Mouse (Mus musculus) hematopoietic multipotent progenitor cell, adult 10-12 weeks (in vitro differentiated cells): Measurements from ENCODE around the gene Zfp988. TPM values are rescaled to one million over a fixed set of nuclear protein-coding genes. Genes with fewer than 3 reads are reported as not detected.

Experiments
- polyA plus RNA-seq: library from polyadenylated mRNA; stranded (reverse); fragments of >175 nt; gene quantifications from 2 replicates; pipeline ENCODE4 v1.2.3, GENCODE M21; 2012; ENCODE audit warnings: low replicate concordance

Gene Zfp988
- not detected in 2 replicates for polyA plus RNA-seq

DNA sequence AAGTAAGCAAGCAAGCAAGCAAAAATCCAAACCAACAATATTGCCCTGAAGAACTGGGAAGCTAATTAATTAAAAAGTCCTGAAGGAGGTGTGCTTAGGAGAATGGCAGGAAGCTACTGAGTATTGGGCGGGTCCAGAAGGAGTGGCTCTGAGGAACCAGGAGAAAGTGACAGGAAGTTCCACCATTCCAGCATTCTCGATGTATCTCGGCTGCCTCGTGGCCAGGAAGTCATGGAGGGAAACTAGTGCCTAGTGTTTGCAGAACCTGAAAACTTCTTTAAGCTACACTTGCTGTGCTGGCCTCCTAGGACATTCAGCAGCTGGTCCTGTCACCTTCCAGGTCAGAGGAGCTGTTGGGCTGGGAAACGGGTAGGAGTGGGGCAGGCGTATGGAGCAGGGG lies at the start of gene Zfp988:
Zfp988 (plus strand) TSS at position 239 of the 400 bp plus-strand sequence.

DNA sequence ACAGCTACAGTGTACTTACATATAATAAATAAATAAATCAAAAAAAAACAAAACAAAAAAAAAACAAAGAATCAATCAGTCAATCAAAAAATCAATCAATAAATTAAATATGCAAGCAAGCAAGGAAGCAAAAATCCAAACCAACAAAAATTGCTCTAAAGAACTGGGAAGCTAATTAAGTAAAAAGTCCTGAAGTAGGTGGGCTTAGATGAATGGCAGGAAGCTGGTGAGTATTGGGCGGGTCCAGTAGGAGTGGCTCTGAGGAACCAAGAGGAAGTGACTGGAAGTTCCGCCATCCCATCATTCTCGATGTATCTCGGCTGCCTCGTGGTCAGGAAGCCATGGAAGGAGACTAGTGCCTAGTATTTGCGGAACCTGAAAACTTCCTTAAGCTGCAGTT lies 55.5 kb downstream of the Zfp988 start, which contains the start of gene Zfp978:
Zfp978 (plus strand) TSS at position 301 of the 400 bp plus-strand sequence.

Other genes with a start within 250 kb of the Zfp988 start
- 0.57 TPM in 1 of 2 replicates, not detected in the other for gene Zfp991, start 173.6 kb upstream of the Zfp988 start, polyA plus RNA-seq
- gene Zfp978, start 55.6 kb downstream of the Zfp988 start, polyA plus RNA-seq, result not detected in 2 replicates
- gene Zfp982, start 186.7 kb downstream of the Zfp988 start, polyA plus RNA-seq, result 0.25 TPM in 1 of 2 replicates, not detected in the other
- not detected in 2 replicates for gene Gm16503, start 234.5 kb downstream of the Zfp988 start, polyA plus RNA-seq
- not detected in 2 replicates for gene Zfp985, start 247.6 kb downstream of the Zfp988 start, polyA plus RNA-seq